Mouse (Mus musculus) megakaryocyte, embryonic 14.5 days (primary cell): ENCODE measurements at regions not wholly inside any gene's neighbourhood (a gene's known extent, or its start where the extent isn't known, plus 50 kb on each side); places are given as distances from the start of the nearest gene placed in this dataset.

Experiments
- FLI1 ChIP-seq: IDR thresholded peaks from 2 replicates; pipeline ENCODE4 v1.6.1; 2012; ENCODE audit warnings: low read length, inconsistent platforms, mixed read lengths
- GATA1 ChIP-seq: IDR thresholded peaks from 3 replicates; pipeline ENCODE4 v1.6.1; 2012; ENCODE audit warnings: mixed read lengths, low read length, inconsistent platforms, borderline replicate concordance

DNA sequence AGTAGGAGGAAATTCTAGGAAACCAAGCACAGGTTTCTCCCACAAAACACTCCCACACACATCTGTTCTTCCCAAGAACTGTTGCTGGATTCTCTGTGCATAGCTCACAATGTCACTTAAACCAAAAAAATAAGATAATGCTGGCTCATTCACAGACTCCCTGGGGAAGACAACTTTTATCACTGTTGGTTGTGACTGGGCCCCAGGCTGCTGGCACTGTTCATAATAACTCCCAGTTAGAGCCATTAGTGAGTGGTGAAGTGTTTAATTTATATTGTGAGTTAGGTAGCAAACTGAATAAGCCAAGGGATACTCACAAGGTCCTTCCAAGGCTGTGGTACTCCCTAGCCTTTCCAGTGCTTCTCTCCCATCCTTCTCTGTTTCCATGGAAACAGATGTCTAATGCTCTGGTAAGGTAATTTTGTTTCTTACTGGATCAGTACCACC, 430.9 kb downstream of the 4930474N05Rik start:
- TF ChIP-seq GATA1 (no peak), FLI1 (no peak)
